Mouse (Mus musculus) liver, embryonic 11.5 days (tissue): ENCODE data around the gene Trmt2a. TPM values are rescaled to one million over a fixed set of nuclear protein-coding genes. Genes with fewer than 3 reads are reported as not detected.
"Not testable (repeated sequence)": the region's sequence is repeated elsewhere in the genome, so short reads cannot be mapped to it uniquely, and the experiment has no call there.

Experiments
- ATAC-seq: fragments of 200-750 bp; cut with Nextera tagmentation; replicated peaks from 2 replicates; pipeline ENCODE4 v1.8.0; 2017; ENCODE audit warnings: moderate number of reproducible peaks, mild to moderate bottlenecking, moderate TSS enrichment, moderate library complexity; ENCODE audit not compliant: low FRiP score
- DNase-seq: peaks from one replicate; pipeline ENCODE4 v3.0.0-alpha.2; 2017; ENCODE audit warnings: low spot score
- H3K27ac ChIP-seq: fragments of 300-500 bp; sonication (generic); 2 replicates; pipeline ENCODE4 v1.5.1; 2014; ENCODE audit warnings: mild to moderate bottlenecking, low read depth, low read length, control low read depth
- H3K27me3 ChIP-seq: fragments of 300-500 bp; sonication (generic); replicated peaks from 2 replicates; pipeline ENCODE4 v1.6.1; 2014; ENCODE audit warnings: low read length, mixed read lengths; ENCODE audit not compliant: control insufficient read depth, insufficient read depth
- H3K36me3 ChIP-seq: fragments of 300-500 bp; sonication (generic); 2 replicates; pipeline ENCODE4 v1.6.1; 2014; ENCODE audit warnings: mild to moderate bottlenecking, low read length, moderate library complexity, mixed read lengths; ENCODE audit not compliant: control insufficient read depth, insufficient read depth
- H3K4me1 ChIP-seq: fragments of 300-500 bp; sonication (generic); replicated peaks from 2 replicates; pipeline ENCODE4 v1.6.1; 2014; ENCODE audit warnings: low read length, mixed read lengths; ENCODE audit not compliant: control insufficient read depth, insufficient read depth
- H3K4me2 ChIP-seq: fragments of 300-500 bp; sonication (generic); 2 replicates; pipeline ENCODE4 v1.6.1; 2014; ENCODE audit warnings: mild to moderate bottlenecking, control low read depth, moderate library complexity
- H3K4me3 ChIP-seq: fragments of 300-500 bp; sonication (generic); 2 replicates; pipeline ENCODE4 v1.5.1; 2014; ENCODE audit warnings: low read depth, low read length, control low read depth
- H3K9ac ChIP-seq: fragments of 300-500 bp; sonication (generic); 2 replicates; pipeline ENCODE4 v1.6.1; 2014; ENCODE audit warnings: low read depth, low read length, control low read depth
- H3K9me3 ChIP-seq: fragments of 300-500 bp; sonication (generic); 2 replicates; pipeline ENCODE4 v1.6.1; 2016; ENCODE audit warnings: low read length, inconsistent platforms, mixed read lengths; ENCODE audit not compliant: control insufficient read depth
- WGBS: fragments of 180-500 bp; shearing (Covaris S2); extraction: QIAGEN DNeasy Blood & Tissue Kit; methylation state at CpG from one replicate; pipeline ENCODE4 v1.1.7; 2014; 5-methylcytosine and 5-hydroxymethylcytosine counted together
- microRNA counts: library from miRNA; unstranded; fragments of <30 nt; microRNA quantifications from one replicate; lab custom pipeline; 2015
- microRNA-seq: library from miRNA; unstranded; fragments of <30 nt; microRNA quantifications from one replicate; pipeline ENCODE4, GENCODE M21; 2017; ENCODE audit warnings: borderline number of aligned reads
- polyA plus RNA-seq: library from polyadenylated mRNA; unstranded; fragments of >200 nt; fragmentation: Nextera tagmentation; extraction: Ambion mirVana; gene quantifications from 2 replicates; pipeline ENCODE4 v1.2.1, GENCODE M21; 2014

Trmt2a gene
- polyA plus RNA-seq, 1 experiment from 2014 or later, result 130 TPM

- WGBS, result under 1% methylated on average over 31 of the region's 31 CpGs
- DNase-seq (no peak), ATAC-seq (peak; percentile 88)
- Histone ChIP-seq H3K4me3 (peak overlapping the region; percentile 95), H3K9ac (peak overlapping the region; percentile 98), H3K27ac (peak overlapping the region; percentile 92), H3K36me3 (peaks cover 24% of the 10 kb centered on the region), H3K4me2 (peak overlapping the region; percentile 99), H3K27me3 (no peaks in the 10 kb centered on the region), H3K4me1 (peaks cover 20% of the 10 kb centered on the region), H3K9me3 (no peaks in the 10 kb centered on the region)
These were observed 40.1 kb downstream of the Trmt2a start for GRCm38 (mm10) chr16:18288581-18289061.

GRCm38 (mm10) chr16:18289067-18289588 lies 40.6 kb downstream of the Trmt2a start, which contains the start of gene Dgcr8:
Gene Dgcr8 (minus strand): TSS chr16:18289246.
- no peaks in the 10 kb centered on the region for H3K9me3 ChIP-seq
- peak within 1 kb of the TSS; percentile 95 for H3K4me3 ChIP-seq
- peaks cover 20% of the 10 kb centered on the region for H3K4me1 ChIP-seq
- peak within 1 kb of the TSS; percentile 92 for H3K27ac ChIP-seq
- DNase-seq, result peak; percentile 97
- under 1% methylated on average over 70 of the region's 71 CpGs for WGBS
- H3K27me3 ChIP-seq, result no peaks in the 10 kb centered on the region
- H3K9ac ChIP-seq, result peak within 1 kb of the TSS; percentile 98
- ATAC-seq, result peak; percentile 98
- peaks cover 19% of the 10 kb centered on the region for H3K36me3 ChIP-seq
- peak within 1 kb of the TSS; percentile 99 for H3K4me2 ChIP-seq

GRCm38 (mm10) chr16:18289614-18290013 lies 41.1 kb downstream of the Trmt2a start:
- not testable (repeated sequence) for DNase-seq, H3K27me3 ChIP-seq, ATAC-seq, H3K9me3 ChIP-seq
- Histone ChIP-seq H3K4me1 (peaks cover 20% of the 10 kb centered on the region), H3K9ac (peak overlapping the region; percentile 60), H3K36me3 (peaks cover 15% of the 10 kb centered on the region), H3K4me2 (peak overlapping the region; percentile 54), H3K27ac (peak overlapping the region; percentile 92; the same call in 1 of the 2 replicates), H3K4me3 (peak overlapping the region; percentile 95)
- WGBS, result 8% methylated on average over 7 of the region's 10 CpGs

MicroRNAs encoded within 50 kb of the gene (microRNA counts, 519-probe panel; counts per million panel counts)
- microRNA mmu-miR-1306 (lab: Ali Mortazavi, UCI), result not detected

Small RNAs within 50 kb of the gene (microRNA-seq; reads per million reads assigned to microRNA genes)
- gene Gm24572 (7.0 reads per million, percentile 18 among the genes with 10 or more reads in this experiment), gene Mir1306 (285 reads per million, percentile 60 among the genes with 10 or more reads in this experiment)

Other genes with a start within 250 kb of the Trmt2a start
- gene Dgcr6, start 195.8 kb upstream of the Trmt2a start, polyA plus RNA-seq, result 74.1 and 79.8 TPM in 2 replicates
- 16.5 and 19.1 TPM in 2 replicates for gene Prodh, start 158.5 kb upstream of the Trmt2a start, polyA plus RNA-seq
- gene Rtn4r, start 121.0 kb upstream of the Trmt2a start, polyA plus RNA-seq, result 0.96 and 1.1 TPM in 2 replicates
- not detected in 2 replicates for gene Ccdc188, start 30.8 kb upstream of the Trmt2a start, polyA plus RNA-seq
- 7.7 and 7.8 TPM in 2 replicates for gene Zdhhc8, start 13.5 kb upstream of the Trmt2a start, polyA plus RNA-seq
- 943 and 989 TPM in 2 replicates for gene Ranbp1, start 53 bp downstream of the Trmt2a start, polyA plus RNA-seq
- gene Gm49776, start 9.6 kb downstream of the Trmt2a start, polyA plus RNA-seq, result 1.5 and 4.1 TPM in 2 replicates
- gene Dgcr8, start 40.6 kb downstream of the Trmt2a start, polyA plus RNA-seq, result 29.0 and 30.8 TPM in 2 replicates
- 104 and 109 TPM in 2 replicates for gene Tango2, start 99.4 kb downstream of the Trmt2a start, polyA plus RNA-seq
- 13.8 and 15.5 TPM in 2 replicates for gene Arvcf, start 99.5 kb downstream of the Trmt2a start, polyA plus RNA-seq
- 83.7 and 91.8 TPM in 2 replicates for gene Txnrd2, start 177.7 kb downstream of the Trmt2a start, polyA plus RNA-seq
- 140 and 141 TPM in 2 replicates for gene Comt, start 178.2 kb downstream of the Trmt2a start, polyA plus RNA-seq